Mouse (Mus musculus) embryonic fibroblast, embryonic 13.5 days (primary cell): ENCODE data around the gene Mthfs.
"Not testable (repeated sequence)": the region's sequence is repeated elsewhere in the genome, so short reads cannot be mapped to it uniquely, and the experiment has no call there.

Experiments used
- CTCF ChIP-seq: IDR thresholded peaks from 2 replicates; pipeline ENCODE4 v1.5.1; 2011; ENCODE audit warnings: mild to moderate bottlenecking, control low read depth, low read length, moderate library complexity, borderline replicate concordance; ENCODE audit not compliant: insufficient read depth
- POLR2A ChIP-seq: IDR thresholded peaks from 2 replicates; pipeline ENCODE4 v1.6.1; 2011; ENCODE audit warnings: low read depth, mild to moderate bottlenecking, control low read depth, low read length, moderate library complexity

DNA sequence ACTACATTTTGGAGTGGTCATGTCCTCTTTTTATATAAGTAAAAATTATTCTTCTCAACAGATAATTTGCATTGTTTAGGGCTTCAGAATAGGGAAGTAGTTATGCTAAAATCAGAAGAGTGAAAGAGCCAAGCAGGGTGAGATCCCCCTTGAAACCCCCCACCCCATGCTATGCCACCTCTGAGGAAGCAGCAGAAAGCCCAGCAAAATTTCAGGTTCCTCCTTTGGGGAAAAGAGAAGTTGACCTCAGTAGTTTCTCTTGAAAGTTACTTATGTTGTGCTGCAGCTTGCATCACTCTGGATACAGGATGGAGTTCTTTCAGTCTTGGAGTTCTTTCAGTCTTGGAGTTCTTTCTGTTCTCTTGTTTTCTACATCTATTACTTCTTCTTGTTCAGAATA, 15.0 kb upstream of the Mthfs start:
- not testable (repeated sequence) for TF ChIP-seq POLR2A, CTCF
